Mouse (Mus musculus) left cerebral cortex, postnatal 25 days (tissue): ENCODE results near the gene Fnip1. TPM values are rescaled to one million over a fixed set of nuclear protein-coding genes. Genes with fewer than 3 reads are reported as not detected.

Experiments
- DNase-seq, 2 experiments: peaks; one replicate each; pipeline ENCODE4 v3.0.0; 2022; ENCODE audit warnings: low spot score in 2 of 2, mixed read lengths in 1 of 2
- intact Hi-C: fragments of 180-260 bp; cut with DNase I; formaldehyde crosslinking; loops from one replicate; pipeline ENCODE4 v1.15.1; 2025
- total RNA-seq, 2 experiments: library from RNA; stranded (reverse); gene quantifications; 2 replicates each; pipeline ENCODE4 v1.2.3; 2021

The Fnip1 gene
- total RNA-seq, 2 experiments from 2014 or later, result 37.3 to 40.5 TPM

GRCm38 (mm10) chr11:54533834-54534233 lies 95.8 kb downstream of the Fnip1 start:
- intact Hi-C loops, result loop anchor here (10.0 kb wide), 1 partner anchor 389 kb away; no protein-coding TSS in a partner anchor
- DNase-seq, result no peak

GRCm38 (mm10) chr11:54534871-54535270 lies 96.9 kb downstream of the Fnip1 start:
- intact Hi-C loops, result loop anchor here (5.0 to 10.0 kb wide), 2 partner anchors 228 to 390 kb away; no protein-coding TSS in a partner anchor

GRCm38 (mm10) chr11:54539031-54539430 lies 101.0 kb downstream of the Fnip1 start:
- intact Hi-C loops, result loop anchor here (5.0 to 10.0 kb wide), 2 partner anchors 232 to 394 kb away; no protein-coding TSS in a partner anchor

More at GRCm38 (mm10) chr11:54534871-54535270, 96.9 kb downstream of the Fnip1 start:
- peak; percentile 63 to 67 for DNase-seq

GRCm38 (mm10) chr11:54539486-54539885 lies 101.5 kb downstream of the Fnip1 start:
- no peak for DNase-seq
- intact Hi-C loops, result loop anchor here (5.0 to 10.0 kb wide), 2 partner anchors 232 to 395 kb away; no protein-coding TSS in a partner anchor

More at GRCm38 (mm10) chr11:54539031-54539430, 101.0 kb downstream of the Fnip1 start:
- no peak for DNase-seq

GRCm38 (mm10) chr11:54540328-54540727 lies 102.3 kb downstream of the Fnip1 start:
- no peak for DNase-seq
- intact Hi-C loops, result no loop called here

GRCm38 (mm10) chr11:54542414-54542813 lies 104.4 kb downstream of the Fnip1 start:
- intact Hi-C loops, result no loop called here
- DNase-seq, result no peak

GRCm38 (mm10) chr11:54554970-54555369 lies 117.0 kb downstream of the Fnip1 start:
- DNase-seq, result no peak
- intact Hi-C loops, result no loop called here

GRCm38 (mm10) chr11:54562761-54563160 lies 124.8 kb downstream of the Fnip1 start:
- intact Hi-C loops, result loop anchor here (10.0 kb wide), 1 partner anchor 302 kb away; the partner anchor contains the start of genes Hint1 and Lyrm7
- peak; percentile 20 to 62 for DNase-seq

Other genes with a start within 250 kb of the Fnip1 start
- gene Csf2, start 188.5 kb upstream of the Fnip1 start, total RNA-seq, result not detected
- gene Il3, start 170.9 kb upstream of the Fnip1 start, total RNA-seq, result not detected
- 100 to 1,000 TPM; 196 to 210 TPM for gene Acsl6, start 134.4 kb upstream of the Fnip1 start, total RNA-seq
- gene Meikin, start 67.5 kb upstream of the Fnip1 start, total RNA-seq, result not detected
- gene Rapgef6, start 84.6 kb downstream of the Fnip1 start, total RNA-seq, result 10 to 100 TPM; 31.8 to 33.1 TPM